Mouse (Mus musculus) lung, embryonic 14.5 days (tissue): ENCODE measurements around the gene Tedc2. TPM values are rescaled to one million over a fixed set of nuclear protein-coding genes. Genes with fewer than 3 reads are reported as not detected.

ENCODE experiments used
- ATAC-seq: fragments of 200-750 bp; cut with Nextera tagmentation; 2 replicates; pipeline ENCODE4 v1.8.0; 2017; ENCODE audit warnings: mild to moderate bottlenecking, moderate TSS enrichment, moderate library complexity; ENCODE audit not compliant: insufficient read depth
- DNase-seq: peaks from one replicate; pipeline ENCODE4 v3.0.0-alpha.2; 2015
- H3K27ac ChIP-seq: fragments of 300-500 bp; sonication (generic); 2 replicates; pipeline ENCODE4 v1.5.1; 2014; ENCODE audit warnings: low read depth, mild to moderate bottlenecking, moderate library complexity
- H3K27me3 ChIP-seq: fragments of 300-500 bp; sonication (generic); 2 replicates; pipeline ENCODE4 v1.6.1; 2014; ENCODE audit warnings: low read length, control low read depth; ENCODE audit not compliant: insufficient read depth
- H3K36me3 ChIP-seq: fragments of 300-500 bp; sonication (generic); 2 replicates; pipeline ENCODE4 v1.6.1; 2014; ENCODE audit warnings: control low read depth; ENCODE audit not compliant: insufficient read depth
- H3K4me1 ChIP-seq: fragments of 300-500 bp; sonication (generic); 2 replicates; pipeline ENCODE4 v1.6.1; 2014; ENCODE audit warnings: antibody characterized with exemption, control low read depth; ENCODE audit not compliant: insufficient read depth
- H3K4me2 ChIP-seq: fragments of 300-500 bp; sonication (generic); 2 replicates; pipeline ENCODE4 v1.6.1; 2014; ENCODE audit warnings: mild to moderate bottlenecking
- H3K4me3 ChIP-seq: fragments of 300-500 bp; sonication (generic); 2 replicates; pipeline ENCODE4 v1.5.1; 2014; ENCODE audit warnings: low read depth, low read length
- H3K9ac ChIP-seq: fragments of 300-500 bp; sonication (generic); 2 replicates; pipeline ENCODE4 v1.6.1; 2014
- H3K9me3 ChIP-seq: fragments of 300-500 bp; sonication (generic); 2 replicates; pipeline ENCODE4 v1.6.1; 2016; ENCODE audit warnings: low read depth, low read length, control low read depth
- CTCF ChIP-seq: IDR thresholded peaks from 2 replicates; pipeline ENCODE4 v1.5.1; 2016; ENCODE audit warnings: antibody characterized with exemption, low read depth
- WGBS: fragments of 180-500 bp; shearing (Covaris S2); extraction: QIAGEN DNeasy Blood & Tissue Kit; methylation state at CpG from one replicate; pipeline ENCODE4 v1.1.7; 2014; 5-methylcytosine and 5-hydroxymethylcytosine counted together
- polyA plus RNA-seq: library from polyadenylated mRNA; unstranded; fragments of >200 nt; fragmentation: Nextera tagmentation; extraction: Ambion mirVana; gene quantifications from 2 replicates; pipeline ENCODE4 v1.2.1, GENCODE M21; 2014

Gene Tedc2
- polyA plus RNA-seq, result 14.5 and 15.2 TPM in 2 replicates

DNA sequence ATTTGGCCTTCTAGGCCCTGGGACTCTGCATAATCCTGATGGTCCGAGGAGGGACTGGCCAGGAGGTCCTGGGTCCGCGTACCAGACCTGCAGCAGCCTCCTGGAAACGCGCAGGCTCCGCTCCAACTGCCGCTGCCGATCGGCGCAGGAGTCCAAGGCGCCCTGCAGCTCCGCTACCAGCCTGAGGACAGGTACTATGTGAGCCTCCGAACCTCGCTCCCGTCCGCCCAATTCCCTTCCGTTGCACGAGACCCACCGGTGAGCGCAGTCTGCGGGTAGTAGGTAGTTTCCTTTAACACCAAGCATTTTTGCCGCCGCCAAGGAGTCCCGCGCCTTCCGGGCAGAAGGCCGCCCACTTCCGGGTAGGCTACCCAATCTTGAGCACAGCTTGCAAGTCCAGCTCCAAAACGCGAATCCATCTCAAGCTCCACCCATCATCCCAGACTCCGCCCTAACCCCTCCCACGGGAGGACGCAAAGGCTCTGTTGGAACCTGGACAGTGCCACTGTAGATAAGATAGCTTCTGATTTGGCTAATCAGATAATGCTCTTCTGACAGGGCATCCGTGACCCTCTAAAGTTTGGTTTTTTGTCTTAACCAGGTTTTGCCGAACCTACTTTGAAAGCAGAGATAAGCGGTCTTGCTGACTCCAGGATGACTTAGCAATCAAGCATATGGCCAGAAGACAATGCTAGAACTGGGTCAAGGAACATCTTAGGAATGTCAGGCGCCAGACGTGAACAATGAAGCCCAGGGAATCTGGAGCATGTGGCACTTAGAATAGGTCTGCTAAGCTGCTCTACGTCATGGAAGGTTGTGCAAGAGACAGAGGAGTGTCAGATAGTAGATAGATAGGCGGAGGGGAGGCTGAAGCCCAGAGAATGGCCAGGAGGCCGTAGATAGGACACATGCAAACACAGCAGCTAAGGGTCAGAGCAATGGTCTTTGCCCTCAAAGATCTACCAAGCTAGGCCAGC is at the start of gene Tedc2:
TSS of gene Tedc2 (minus strand) at position 417 of the 977 bp plus-strand sequence.
- H3K4me1 ChIP-seq, result peaks cover 6% of the 10 kb centered on the region; the same call in 1 of the 2 replicates
- peak within 1 kb of the TSS; percentile 85 for H3K4me3 ChIP-seq
- H3K9ac ChIP-seq, result peak within 1 kb of the TSS; percentile 82
- peak within 1 kb of the TSS; percentile 90 for H3K4me2 ChIP-seq
- H3K27me3 ChIP-seq, result no peaks in the 10 kb centered on the region
- TF ChIP-seq CTCF, result no peak
- WGBS, result 3% methylated on average over 41 of the region's 41 CpGs
- ATAC-seq (peak; percentile 93), DNase-seq (peak; percentile 97)
- peaks cover 64% of the 10 kb centered on the region for H3K36me3 ChIP-seq
- peak within 1 kb of the TSS; percentile 63; the same call in 1 of the 2 replicates for H3K27ac ChIP-seq
- no peaks in the 10 kb centered on the region for H3K9me3 ChIP-seq

GRCm38 (mm10) chr17:24267133-24267532 is 46.5 kb upstream of the Tedc2 start:
- 75% methylated on average over 1 of the region's 1 CpGs for WGBS
- no peak overlapping the region for H3K4me3 ChIP-seq
- no peak overlapping the region for H3K27ac ChIP-seq
- TF ChIP-seq CTCF, result no peak
- H3K9me3 ChIP-seq, result no peaks in the 10 kb centered on the region
- no peak overlapping the region for H3K4me2 ChIP-seq
- no peaks in the 10 kb centered on the region for H3K27me3 ChIP-seq
- no peak for DNase-seq
- no peaks in the 10 kb centered on the region for H3K4me1 ChIP-seq
- ATAC-seq, result no peak
- H3K9ac ChIP-seq, result no peak overlapping the region
- no peaks in the 10 kb centered on the region for H3K36me3 ChIP-seq

DNA sequence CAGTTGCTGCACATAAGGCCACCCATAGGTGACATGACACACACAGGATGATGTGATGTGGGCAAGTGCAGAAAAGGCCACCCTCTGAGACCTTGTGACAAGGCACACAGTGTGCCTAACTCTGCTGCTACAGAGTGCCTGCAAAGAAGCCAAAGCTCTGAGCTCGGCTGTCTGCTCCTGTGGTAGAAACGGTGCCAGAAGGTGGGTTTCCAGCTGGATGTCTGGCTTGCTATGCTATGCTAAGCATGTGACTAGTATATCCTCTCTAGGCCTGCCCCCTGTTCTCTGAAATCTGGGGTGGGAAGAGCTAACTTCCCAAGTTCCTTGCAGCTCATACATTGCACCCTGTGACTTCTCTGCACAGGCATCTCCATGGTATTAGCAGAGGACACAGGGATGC is 44.1 kb upstream of the Tedc2 start:
- 72% methylated on average over 2 of the region's 2 CpGs for WGBS
- no peak for ATAC-seq
- no peak for DNase-seq

GRCm38 (mm10) chr17:24260516-24260915 is 39.9 kb upstream of the Tedc2 start:
- H3K4me3 ChIP-seq, result no peak overlapping the region
- WGBS, result 60% methylated on average over 4 of the region's 4 CpGs
- H3K27ac ChIP-seq, result no peak overlapping the region
- no peaks in the 10 kb centered on the region for H3K4me1 ChIP-seq
- no peak for DNase-seq
- no peak for ATAC-seq
- no peaks in the 10 kb centered on the region for H3K27me3 ChIP-seq
- no peak for TF ChIP-seq CTCF
- H3K9ac ChIP-seq, result no peak overlapping the region
- H3K9me3 ChIP-seq, result no peaks in the 10 kb centered on the region
- no peak overlapping the region for H3K4me2 ChIP-seq
- H3K36me3 ChIP-seq, result no peaks in the 10 kb centered on the region

More for the DNA sequence above, 44.1 kb upstream of the Tedc2 start:
- Histone ChIP-seq H3K4me2 (no peak overlapping the region), H3K9me3 (no peaks in the 10 kb centered on the region), H3K27ac (no peak overlapping the region), H3K36me3 (no peaks in the 10 kb centered on the region), H3K27me3 (no peaks in the 10 kb centered on the region), H3K9ac (no peak overlapping the region), H3K4me3 (no peak overlapping the region), H3K4me1 (no peaks in the 10 kb centered on the region)
- TF ChIP-seq CTCF, result no peak

DNA sequence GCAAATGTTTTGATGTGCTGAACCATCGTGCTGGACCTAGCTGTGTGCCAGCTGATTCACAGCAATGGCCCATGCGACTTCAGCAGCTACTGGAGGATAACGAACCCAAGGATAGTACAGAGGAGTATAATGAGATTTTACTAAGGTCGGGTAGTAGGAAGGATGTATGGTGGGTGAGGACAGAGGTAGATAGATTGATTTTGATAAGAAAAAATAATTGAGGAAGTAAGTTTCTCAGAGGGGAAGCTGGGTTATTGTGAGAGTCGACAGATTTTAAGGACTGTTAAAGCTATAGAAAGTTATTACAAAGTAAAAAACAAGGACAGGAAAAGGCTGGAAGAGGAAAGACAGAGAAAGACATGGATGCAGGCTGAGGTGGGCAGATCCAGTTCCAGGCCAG is 39.1 kb upstream of the Tedc2 start:
- Histone ChIP-seq H3K4me1 (no peaks in the 10 kb centered on the region), H3K27ac (no peak overlapping the region), H3K27me3 (no peaks in the 10 kb centered on the region), H3K36me3 (no peaks in the 10 kb centered on the region), H3K4me3 (no peak overlapping the region), H3K9ac (no peak overlapping the region), H3K4me2 (no peak overlapping the region), H3K9me3 (no peaks in the 10 kb centered on the region)
- no peak for DNase-seq
- ATAC-seq, result no peak
- no peak for TF ChIP-seq CTCF
- WGBS, result 68% methylated on average over 5 of the region's 5 CpGs

DNA sequence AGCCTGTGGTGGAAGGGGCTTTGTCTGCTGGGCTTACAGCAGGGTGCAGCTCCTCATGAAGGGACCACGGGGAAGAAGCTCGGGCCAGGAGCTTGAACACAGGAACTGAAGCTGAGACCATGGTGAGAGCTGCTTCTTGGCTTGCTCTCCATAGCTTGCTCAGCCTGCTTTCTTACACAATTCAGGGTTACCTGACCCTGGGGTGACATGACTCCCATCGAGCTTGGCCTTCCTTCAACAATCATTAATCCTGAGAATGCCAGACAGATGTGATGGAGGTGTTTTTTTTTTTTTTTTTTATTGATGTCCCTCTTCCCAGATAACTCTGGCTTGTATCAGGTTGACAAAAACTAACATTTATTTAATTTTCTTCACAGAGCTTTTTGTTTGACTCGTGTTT is 38.3 kb upstream of the Tedc2 start:
- no peak for TF ChIP-seq CTCF
- Histone ChIP-seq H3K27me3 (no peaks in the 10 kb centered on the region), H3K4me2 (no peak overlapping the region), H3K9me3 (no peaks in the 10 kb centered on the region), H3K9ac (no peak overlapping the region), H3K27ac (no peak overlapping the region), H3K4me1 (no peaks in the 10 kb centered on the region), H3K36me3 (no peaks in the 10 kb centered on the region), H3K4me3 (no peak overlapping the region)
- ATAC-seq (no peak), DNase-seq (no peak)
- 60% methylated on average over 4 of the region's 4 CpGs for WGBS

DNA sequence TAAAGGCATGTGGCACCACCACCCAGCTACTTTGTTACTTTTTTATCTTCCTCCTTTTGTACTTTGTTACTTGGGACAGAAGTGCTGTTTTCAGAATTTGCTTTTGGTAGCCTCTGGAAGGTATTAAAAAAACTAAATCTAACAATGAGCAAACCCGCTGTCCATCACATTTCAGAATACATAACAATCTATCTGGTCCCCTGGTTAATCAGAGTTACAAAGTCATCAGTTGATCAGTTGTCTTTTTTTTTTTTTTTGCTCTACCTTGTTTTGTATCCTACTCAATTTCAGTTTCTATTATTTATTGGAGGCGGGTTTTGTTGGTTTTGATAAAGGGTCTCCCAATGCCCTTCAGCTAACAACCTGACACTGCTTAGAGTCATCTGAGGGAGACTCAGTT is 31.7 kb upstream of the Tedc2 start:
- Histone ChIP-seq H3K4me1 (no peaks in the 10 kb centered on the region), H3K4me2 (peak overlapping the region; percentile 86), H3K4me3 (peak overlapping the region; percentile 74; the same call in 1 of the 2 replicates), H3K9me3 (no peaks in the 10 kb centered on the region), H3K36me3 (peaks cover 19% of the 10 kb centered on the region), H3K9ac (peak overlapping the region; percentile 68; the same call in 1 of the 2 replicates), H3K27ac (peak overlapping the region; percentile 91; the same call in 1 of the 2 replicates), H3K27me3 (no peaks in the 10 kb centered on the region)
- ATAC-seq (no peak), DNase-seq (no peak)
- no peak for TF ChIP-seq CTCF
- 100% methylated on average over 2 of the region's 2 CpGs for WGBS
